Mouse (Mus musculus) Patski (cell line): ENCODE results near the gene Ranbp3. TPM values are rescaled to one million over a fixed set of nuclear protein-coding genes. Genes with fewer than 3 reads are reported as not detected.

Experiments used
- ATAC-seq: fragments of 100-300 bp; one replicate; pipeline ENCODE4 v1.8.0; 2021
- CTCF ChIA-PET: fragments of 350-600 bp; sonication (Branson Sonifier 250); formaldehyde crosslinking; loops from one replicate; lab custom pipeline; 2022; ENCODE audit warnings: inconsistent platforms; lab: Charles Lee
- POLR2A ChIA-PET: fragments of 350-600 bp; sonication (Branson Sonifier 250); formaldehyde crosslinking; loops from one replicate; lab custom pipeline; 2022; ENCODE audit warnings: antibody characterized with exemption, inconsistent platforms; lab: Charles Lee
- DNase-seq: peaks from one replicate; pipeline ENCODE4 v3.0.0-alpha.2; 2011; ENCODE audit warnings: low read depth, low spot score
- H3K27me3 ChIP-seq: fragments of 371-371 bp; one replicate; pipeline ENCODE4 v1.5.1; 2021
- CTCF ChIP-seq: fragments of 100-300 bp; IDR thresholded peaks from one replicate; pipeline ENCODE4 v1.5.1; 2021
- in situ Hi-C: fragments of 300-500 bp; cut with MboI; formaldehyde crosslinking; loops from 3 replicates; pipeline ENCODE4 v1.11.1; 2018; ENCODE audit warnings: low pct_unique_long_range_greater_than_20kb, mixed read lengths
- polyA plus RNA-seq: library from polyadenylated mRNA; unstranded; gene quantifications from one replicate; pipeline ENCODE4 v1.2.3, GENCODE M21; 2021

Ranbp3 gene
- polyA plus RNA-seq, 1 experiment from 2014 or later: 85.8 TPM

DNA sequence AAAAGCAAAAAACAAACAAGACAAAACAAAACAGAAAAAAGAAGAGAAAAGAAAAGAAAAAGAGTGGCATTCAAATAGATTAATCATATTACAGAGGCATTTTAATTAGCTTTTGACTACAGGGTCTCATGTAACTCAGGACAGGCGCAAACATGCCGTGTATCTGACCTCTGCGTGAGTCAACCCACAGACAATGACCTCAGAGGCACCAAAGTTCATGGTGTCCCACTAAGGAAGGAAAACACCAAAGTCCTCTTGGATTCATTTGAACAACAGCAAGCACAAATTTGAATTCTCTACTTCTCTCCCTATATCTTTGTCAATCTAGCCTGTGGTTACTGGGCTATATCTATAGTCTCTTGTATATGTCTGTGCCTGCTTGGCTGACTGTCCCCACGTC is 29.9 kb upstream of the Ranbp3 start:
- H3K27me3 ChIP-seq: peaks cover 3% of the 10 kb centered on the region
- TF ChIP-seq CTCF: no peak
- no peak for ATAC-seq
- ChIA-PET POLR2A (interaction anchor here (0.6 kb wide), 1 partner anchor 110 kb away, joined by 3 read pairs; no protein-coding TSS in a partner anchor), CTCF (interaction anchor here (1.0 kb wide), 1 partner anchor 11 kb away, joined by 3 read pairs; no protein-coding TSS in a partner anchor)
- in situ Hi-C loops: no loop called here
- no peak for DNase-seq

DNA sequence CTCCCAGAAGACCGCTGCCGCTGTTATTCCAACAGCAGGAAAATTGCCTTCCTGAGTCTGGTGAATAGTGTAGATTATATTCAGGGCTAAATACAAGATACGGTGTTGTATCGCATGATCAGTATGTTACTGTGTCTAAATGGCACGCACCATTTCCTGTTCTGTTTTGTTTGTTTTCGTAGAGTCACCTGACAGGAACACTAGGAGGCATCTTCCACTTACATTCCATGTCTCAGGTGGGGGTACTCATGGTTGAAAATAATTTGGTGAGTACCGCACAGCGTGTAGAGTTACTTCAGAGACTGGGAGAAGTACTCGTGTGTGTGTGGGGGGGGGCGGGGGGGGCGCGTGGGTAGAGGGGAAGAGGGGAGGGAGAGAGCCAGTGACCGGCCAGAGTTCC is 25.5 kb upstream of the Ranbp3 start:
- DNase-seq: no peak
- ATAC-seq: no peak
- POLR2A ChIA-PET: no interaction called here
- CTCF ChIA-PET: no interaction called here
- H3K27me3 ChIP-seq: no peaks in the 10 kb centered on the region
- TF ChIP-seq CTCF: no peak
- in situ Hi-C loops: no loop called here

GRCm38 (mm10) chr17:56651801-56652200 is 21.3 kb upstream of the Ranbp3 start:
- POLR2A ChIA-PET: interaction anchor here (0.6 kb wide), 1 partner anchor 139 kb away, joined by 4 read pairs; no protein-coding TSS in a partner anchor
- TF ChIP-seq CTCF: no peak
- ATAC-seq: no peak
- H3K27me3 ChIP-seq: no peaks in the 10 kb centered on the region
- no peak for DNase-seq
- CTCF ChIA-PET: interaction anchor here (1.5 kb wide), 1 partner anchor 15 kb away, joined by 3 read pairs; no protein-coding TSS in a partner anchor
- in situ Hi-C loops: loop anchor here (5.0 kb wide), 1 partner anchor 84 kb away; no protein-coding TSS in a partner anchor

- in situ Hi-C loops: loop anchor here (5.0 kb wide), 1 partner anchor 87 kb away; no protein-coding TSS in a partner anchor
- TF ChIP-seq CTCF: no peak
- CTCF ChIA-PET: no interaction called here
- H3K27me3 ChIP-seq: no peaks in the 10 kb centered on the region
- DNase-seq (no peak), ATAC-seq (no peak)
- POLR2A ChIA-PET: no interaction called here
Observed at GRCm38 (mm10) chr17:56654771-56655170, 18.3 kb upstream of the Ranbp3 start.

GRCm38 (mm10) chr17:56655311-56655710 is 17.8 kb upstream of the Ranbp3 start:
- in situ Hi-C loops: no loop called here
- DNase-seq (no peak), ATAC-seq (no peak)
- TF ChIP-seq CTCF: no peak
- ChIA-PET POLR2A (no interaction called here), CTCF (no interaction called here)
- no peaks in the 10 kb centered on the region for H3K27me3 ChIP-seq

- TF ChIP-seq CTCF: no peak
- CTCF ChIA-PET: interaction anchor here (1.0 kb wide), 1 partner anchor 29 kb away, joined by 4 read pairs; the partner anchor contains the start of gene Catsperd
- no peak for DNase-seq
Observed at GRCm38 (mm10) chr17:56656171-56656570, 16.9 kb upstream of the Ranbp3 start.

DNA sequence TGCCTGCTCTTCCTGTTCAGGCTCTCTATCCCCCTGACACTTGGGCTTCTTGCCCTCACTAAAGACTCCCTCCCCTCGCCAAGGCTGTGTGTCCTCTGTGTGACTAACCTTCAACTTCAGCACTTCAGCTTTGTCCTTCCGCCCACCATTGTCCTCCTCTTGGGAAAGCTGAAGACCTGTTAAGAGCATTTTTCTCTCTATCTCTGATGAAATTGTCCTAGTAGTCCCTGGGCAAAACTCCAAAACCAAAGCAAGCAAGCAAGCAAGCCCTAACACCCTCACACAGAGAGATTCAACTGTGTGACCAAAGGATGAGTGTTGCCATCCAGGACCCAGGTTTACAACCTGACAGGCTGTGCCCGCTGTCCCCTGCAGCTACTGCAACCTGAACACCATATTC is 9.4 kb upstream of the Ranbp3 start:
- in situ Hi-C loops: no loop called here
- TF ChIP-seq CTCF: no peak
- no peaks in the 10 kb centered on the region for H3K27me3 ChIP-seq
- DNase-seq (no peak), ATAC-seq (no peak)
- ChIA-PET POLR2A (no interaction called here), CTCF (no interaction called here)

More at GRCm38 (mm10) chr17:56656171-56656570, 16.9 kb upstream of the Ranbp3 start:
- no peaks in the 10 kb centered on the region for H3K27me3 ChIP-seq
- POLR2A ChIA-PET: interaction anchor here (0.6 kb wide), 1 partner anchor 96 kb away, joined by 3 read pairs; no protein-coding TSS in a partner anchor
- no peak for ATAC-seq
- in situ Hi-C loops: no loop called here

DNA sequence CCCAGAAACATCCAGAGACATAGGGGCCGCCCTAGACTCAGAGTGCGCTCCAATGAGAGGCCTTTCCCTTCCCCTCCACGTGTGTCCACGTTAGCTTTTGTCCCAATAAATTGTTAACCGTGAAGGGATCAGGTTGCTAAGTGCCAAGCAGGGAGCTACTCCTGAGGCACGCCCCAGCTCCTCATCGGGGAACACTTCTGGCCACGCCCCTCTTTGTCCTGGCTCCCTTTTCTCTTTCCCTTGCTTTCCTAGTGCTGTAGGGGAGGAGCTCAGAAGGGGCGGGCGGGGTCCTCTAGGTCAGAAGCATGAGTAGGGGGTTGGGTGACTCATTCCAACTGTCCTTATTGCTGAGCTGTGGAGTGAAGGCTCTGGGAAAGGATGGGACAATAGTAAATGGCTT is 8.8 kb upstream of the Ranbp3 start:
- ATAC-seq: no peak
- no peak for TF ChIP-seq CTCF
- in situ Hi-C loops: no loop called here
- ChIA-PET CTCF (no interaction called here), POLR2A (no interaction called here)
- H3K27me3 ChIP-seq: no peaks in the 10 kb centered on the region
- DNase-seq: no peak

DNA sequence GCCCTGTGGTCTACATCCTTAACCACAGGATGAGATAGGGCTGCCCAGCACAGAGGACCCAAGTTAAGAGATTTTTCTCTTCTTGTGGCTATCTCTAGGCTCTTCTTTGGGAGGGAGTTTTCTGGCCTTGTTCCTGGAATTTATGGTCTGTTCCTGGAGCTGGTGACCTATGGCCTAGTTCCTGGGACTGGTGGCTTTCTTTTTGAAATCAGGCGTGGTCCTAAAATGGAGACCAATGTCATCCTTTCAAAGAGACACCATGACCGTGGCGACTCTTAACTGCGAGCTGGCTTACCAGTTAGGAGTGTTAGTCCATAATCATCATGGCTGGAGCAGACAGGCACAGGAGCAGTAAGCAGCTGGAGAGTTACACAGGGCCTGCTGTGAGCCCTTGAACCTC is 6.7 kb upstream of the Ranbp3 start:
- DNase-seq (no peak), ATAC-seq (no peak)
- in situ Hi-C loops: loop anchor here (5.0 kb wide), 1 partner anchor 39 kb away; the partner anchor contains the start of genes Catsperd and Lonp1
- no peak for TF ChIP-seq CTCF
- CTCF ChIA-PET: interaction anchor here (1.4 kb wide), 1 partner anchor 108 kb away, joined by 5 read pairs; no protein-coding TSS in a partner anchor
- POLR2A ChIA-PET: no interaction called here
- H3K27me3 ChIP-seq: no peaks in the 10 kb centered on the region

- no peak for TF ChIP-seq CTCF
- peak; percentile 22 for ATAC-seq
- in situ Hi-C loops: loop anchor here (5.0 kb wide), 1 partner anchor 40 kb away; the partner anchor contains the start of genes Catsperd and Lonp1
- DNase-seq: no peak
- no peaks in the 10 kb centered on the region for H3K27me3 ChIP-seq
- ChIA-PET CTCF (interaction anchor here (1.1 to 3.0 kb wide), 2 partner anchors 45 to 109 kb away, joined by 3 to 9 read pairs; no protein-coding TSS in a partner anchor), POLR2A (interaction anchor here (1.3 kb wide), 1 partner anchor 63 kb away, joined by 3 read pairs; no protein-coding TSS in a partner anchor)
Observed at GRCm38 (mm10) chr17:56667591-56667990, 5.5 kb upstream of the Ranbp3 start.
